Mouse (Mus musculus) embryo, embryonic 10 days (tissue): ENCODE results near the gene Cdk12.

ENCODE experiments used
- DNase-seq: peaks from one replicate; pipeline ENCODE4 v3.0.0-alpha.2; 2015; ENCODE audit warnings: low spot score

Gene Cdk12

DNA sequence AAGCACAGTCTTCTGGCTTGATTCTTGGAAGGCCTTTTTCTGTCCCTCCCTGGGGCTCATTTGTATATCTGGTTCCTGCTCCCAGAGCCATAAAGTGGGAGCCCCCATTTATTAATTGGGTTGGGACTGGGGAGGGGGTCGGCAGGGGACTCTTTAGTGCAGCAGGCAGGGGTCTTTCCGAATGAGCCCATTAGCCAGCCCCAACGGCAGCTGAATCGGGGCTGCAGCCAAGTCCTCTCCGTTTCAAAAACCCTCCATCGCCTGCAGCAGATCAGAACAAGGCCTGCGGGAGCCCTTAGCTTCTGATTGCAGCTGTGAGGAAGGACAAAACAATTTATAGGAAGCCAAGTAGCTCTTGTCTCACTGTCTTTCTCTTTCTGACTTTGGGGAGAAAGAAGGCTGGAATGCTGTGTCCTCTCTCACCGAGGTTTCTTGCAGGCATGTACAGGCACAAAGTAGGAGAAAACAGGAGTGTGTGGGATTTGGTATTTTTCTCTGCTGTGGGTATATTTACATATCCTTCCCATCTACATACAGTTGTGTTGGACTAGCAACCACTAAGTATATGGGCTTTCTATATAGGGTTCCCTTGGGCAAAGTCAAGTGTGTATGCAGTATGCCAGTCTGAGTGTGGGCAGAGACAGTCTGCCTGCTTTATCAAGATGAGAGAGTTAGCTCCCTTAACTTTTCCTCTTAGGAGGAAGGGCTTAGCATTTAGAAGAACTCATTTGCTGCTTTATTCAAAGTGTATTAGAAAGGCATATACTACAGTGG is 58.0 kb downstream of the Cdk12 start:
- DNase-seq: no peak

GRCm38 (mm10) chr11:98265039-98265438 is 62.2 kb downstream of the Cdk12 start:
- peak; percentile 82 for DNase-seq

DNA sequence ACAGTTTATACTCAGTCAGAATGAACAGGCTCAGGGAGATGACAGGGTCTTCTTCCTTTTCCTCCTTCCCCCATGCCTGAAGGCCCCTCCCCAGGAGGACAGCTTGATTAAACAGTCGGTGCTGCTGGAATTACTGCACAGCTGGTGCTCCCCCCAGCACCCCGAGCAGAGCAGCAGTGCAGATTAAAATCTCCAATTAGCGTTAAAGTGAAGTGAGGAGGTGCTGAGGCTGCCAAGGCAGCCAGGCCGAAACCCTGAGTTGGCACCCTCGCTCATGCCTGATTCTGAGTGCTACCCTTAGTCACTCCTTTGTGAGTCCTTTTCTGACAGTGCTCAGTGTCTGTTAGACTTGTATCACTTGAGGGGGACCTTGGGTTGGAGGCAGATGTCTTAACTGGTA is 63.0 kb downstream of the Cdk12 start:
- no peak for DNase-seq

DNA sequence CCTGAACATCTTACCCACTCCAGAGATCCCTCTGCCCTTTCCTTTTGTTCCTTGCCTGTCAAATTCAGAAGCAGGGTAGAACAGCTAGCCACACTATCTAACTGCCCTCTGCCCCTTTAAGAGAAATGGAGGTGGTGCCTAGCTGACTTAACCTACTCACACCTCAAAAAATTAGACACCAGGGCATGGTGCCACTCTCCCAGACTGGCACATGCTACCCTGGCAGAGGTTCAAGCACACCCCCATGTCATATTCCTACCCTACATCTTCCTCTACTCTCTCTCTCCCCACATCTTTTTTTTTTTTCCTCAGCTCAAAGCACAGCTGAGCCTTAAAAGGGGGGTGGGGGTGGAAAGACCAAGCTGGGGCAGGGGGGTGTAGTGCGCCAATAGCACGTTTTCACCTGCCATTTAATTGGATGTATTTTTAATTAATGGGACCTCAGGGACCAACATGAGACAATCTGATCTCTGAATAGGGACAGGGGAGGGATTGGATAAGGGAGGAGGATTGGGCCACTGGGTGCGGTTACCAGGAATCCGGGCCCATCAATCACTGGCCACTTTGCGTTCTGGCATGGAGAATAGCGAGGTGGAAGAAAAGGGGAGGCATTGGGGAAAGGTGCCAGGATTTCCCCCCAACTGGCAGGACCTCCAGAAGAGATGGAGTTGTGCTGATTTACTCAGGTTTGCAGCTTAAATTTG is 64.0 kb downstream of the Cdk12 start:
- DNase-seq: no peak

DNA sequence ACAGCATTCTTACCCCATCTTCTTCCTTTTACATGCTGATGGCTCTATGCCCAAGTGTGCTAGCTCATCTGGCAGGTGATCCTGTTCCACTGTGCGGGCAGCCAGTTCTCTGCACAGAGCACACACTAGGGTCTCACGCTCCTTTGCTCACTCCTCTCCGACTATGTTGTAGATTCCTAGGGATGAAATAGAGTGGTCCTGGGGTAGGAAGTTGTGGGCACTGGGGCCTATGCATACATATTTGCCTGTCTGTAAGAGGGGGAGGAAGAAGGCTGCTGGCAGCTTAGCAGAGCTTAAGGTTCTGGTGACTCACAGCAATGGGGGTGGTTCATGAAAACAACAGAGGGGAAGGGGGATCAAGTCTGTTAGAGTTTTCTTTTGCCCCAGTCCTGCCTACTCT is 67.2 kb downstream of the Cdk12 start:
- no peak for DNase-seq

DNA sequence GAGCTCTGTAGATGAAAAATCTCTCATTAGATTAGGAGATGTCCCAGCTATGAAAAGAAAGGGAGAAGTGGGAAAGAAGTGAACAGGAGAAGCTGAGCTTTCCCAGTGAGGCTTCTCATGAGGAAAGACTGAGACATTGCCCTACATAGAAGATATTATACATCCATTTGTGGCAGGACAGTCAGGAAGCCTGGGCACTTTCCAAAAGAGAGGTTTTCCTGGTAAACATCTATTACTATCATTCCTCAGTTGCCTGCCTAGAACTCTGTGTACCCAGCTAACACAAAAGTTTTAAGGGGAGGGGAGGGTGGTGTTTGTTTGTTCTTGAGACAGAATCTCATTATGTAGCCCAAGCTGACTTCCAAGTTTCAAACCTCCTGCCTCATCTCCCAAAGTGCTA is 67.6 kb downstream of the Cdk12 start:
- no peak for DNase-seq

DNA sequence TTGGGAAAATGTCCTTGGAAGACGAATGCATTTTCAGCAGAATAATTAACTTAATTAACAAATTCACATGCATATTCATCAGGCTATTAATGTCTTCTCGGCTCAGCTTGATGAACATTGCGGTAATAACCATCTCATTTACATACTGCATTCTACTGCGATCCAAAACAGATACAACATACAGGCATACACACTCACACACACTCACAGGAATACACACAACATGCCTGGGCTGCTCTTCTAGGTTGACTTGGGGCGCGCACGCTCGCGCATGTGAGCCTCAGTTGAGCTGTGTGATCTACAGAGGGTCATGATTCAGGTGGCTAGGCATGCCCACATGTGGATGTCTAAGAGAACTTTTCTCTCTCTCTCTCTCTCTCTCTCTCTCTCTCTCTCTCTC is 80.9 kb downstream of the Cdk12 start:
- DNase-seq: no peak

- peak; percentile 44 for DNase-seq
These were observed 81.4 kb downstream of the Cdk12 start for GRCm38 (mm10) chr11:98284230-98284629.

DNA sequence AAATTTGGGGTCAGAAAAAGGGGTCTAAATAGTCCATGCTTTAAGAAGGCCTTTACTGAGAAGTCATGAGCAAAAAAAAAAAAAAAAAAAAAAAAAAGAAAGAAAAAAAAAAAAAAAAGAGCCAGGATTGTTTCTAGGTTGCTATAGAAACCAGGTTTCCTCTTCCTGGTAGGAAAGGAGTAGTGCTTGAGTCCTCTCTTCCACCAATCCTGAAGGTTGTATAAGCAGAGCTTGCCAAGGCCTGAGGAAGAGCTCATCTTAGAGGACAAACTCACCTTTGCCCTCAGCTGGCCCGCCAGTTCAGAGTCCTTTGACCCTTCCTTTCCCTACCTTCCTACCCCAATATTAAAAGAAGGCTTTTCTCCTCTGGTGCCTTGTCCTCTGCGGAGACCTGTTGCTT is 82.5 kb downstream of the Cdk12 start:
- no peak for DNase-seq

DNA sequence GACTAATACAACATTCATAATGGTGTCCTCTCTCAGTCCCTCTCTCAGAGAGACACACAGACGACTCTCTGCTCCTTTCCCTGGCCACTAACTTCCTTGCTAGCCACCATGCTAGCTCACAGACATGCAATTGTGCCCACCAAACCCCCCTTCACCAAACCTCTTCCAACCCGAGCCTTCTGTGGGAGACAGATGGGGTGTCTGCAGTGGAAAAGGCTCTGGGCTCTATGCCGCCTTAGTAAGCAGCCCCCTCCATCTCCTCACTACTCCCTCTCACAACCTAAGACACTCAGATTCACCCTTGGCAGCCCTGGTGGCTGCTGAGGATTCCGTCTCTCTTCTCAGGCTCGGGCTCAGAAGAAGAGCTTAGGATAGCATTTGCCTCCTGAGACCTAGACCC is 84.7 kb downstream of the Cdk12 start:
- no peak for DNase-seq

GRCm38 (mm10) chr11:98287961-98288360 is 85.1 kb downstream of the Cdk12 start:
- no peak for DNase-seq

DNA sequence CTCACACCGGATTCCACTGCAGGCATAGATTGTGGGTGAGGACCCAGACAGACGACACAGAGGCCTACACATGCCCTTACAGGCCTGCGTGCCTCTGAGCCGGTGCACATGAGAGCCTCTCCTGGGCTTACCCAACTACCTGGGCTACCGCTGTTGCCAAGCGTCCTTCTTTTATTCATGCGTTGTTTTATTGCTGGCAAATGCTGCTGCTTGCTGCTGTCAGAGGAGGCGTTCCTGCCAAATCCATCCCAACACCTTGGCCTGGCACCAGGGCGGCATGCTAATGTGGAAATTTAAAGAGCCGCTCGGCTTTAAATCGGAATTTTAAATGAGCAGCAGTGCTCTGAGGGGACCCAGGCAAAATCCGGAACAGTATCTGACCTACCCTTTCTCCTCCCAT is 87.0 kb downstream of the Cdk12 start:
- DNase-seq: no peak

GRCm38 (mm10) chr11:98290906-98291305 is 88.0 kb downstream of the Cdk12 start:
- no peak for DNase-seq

GRCm38 (mm10) chr11:98293070-98293469 is 90.2 kb downstream of the Cdk12 start:
- DNase-seq: no peak

DNA sequence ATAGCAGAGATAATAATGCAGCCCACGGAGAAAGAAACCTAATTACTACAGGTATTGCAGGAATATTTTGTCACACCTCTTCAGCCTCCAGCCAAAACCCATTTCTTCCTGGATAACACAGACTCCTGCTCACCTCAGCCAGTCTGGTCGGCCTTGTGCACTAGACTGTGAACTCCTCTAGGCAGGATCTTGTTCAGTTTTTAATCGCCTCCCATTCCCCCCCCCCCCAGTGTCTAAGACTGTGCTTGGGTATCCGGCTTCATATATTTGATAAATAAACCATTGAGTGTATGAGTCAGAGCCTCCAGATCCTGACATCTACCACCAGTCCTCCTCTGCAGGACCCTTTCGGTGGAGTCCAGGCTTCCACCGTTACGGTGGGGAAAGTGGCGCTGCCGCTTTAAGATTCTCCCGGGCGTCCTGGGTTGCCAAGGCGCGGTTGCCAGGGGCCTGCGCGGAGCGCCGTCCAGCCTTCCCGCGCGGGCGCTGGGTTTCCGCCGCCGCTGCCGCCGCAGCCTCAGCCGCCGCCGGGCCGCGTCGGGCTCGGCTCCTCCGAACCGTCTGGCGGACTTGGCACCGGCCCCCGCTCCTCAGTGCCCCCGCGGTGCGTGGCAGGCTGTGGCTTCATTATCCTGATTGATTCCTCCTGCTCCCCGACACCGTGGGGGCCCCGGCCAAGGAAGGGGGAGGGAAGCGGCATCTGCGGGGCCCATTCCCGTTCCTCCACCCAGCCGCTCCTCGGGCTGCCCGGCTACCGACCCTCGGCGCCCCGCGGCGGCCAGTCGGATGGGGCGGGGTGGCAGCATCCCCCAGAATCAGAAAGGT is 91.5 kb downstream of the Cdk12 start:
- DNase-seq: peak; percentile 79

GRCm38 (mm10) chr11:98295013-98295585 is 92.2 kb downstream of the Cdk12 start:
- no peak for DNase-seq

DNA sequence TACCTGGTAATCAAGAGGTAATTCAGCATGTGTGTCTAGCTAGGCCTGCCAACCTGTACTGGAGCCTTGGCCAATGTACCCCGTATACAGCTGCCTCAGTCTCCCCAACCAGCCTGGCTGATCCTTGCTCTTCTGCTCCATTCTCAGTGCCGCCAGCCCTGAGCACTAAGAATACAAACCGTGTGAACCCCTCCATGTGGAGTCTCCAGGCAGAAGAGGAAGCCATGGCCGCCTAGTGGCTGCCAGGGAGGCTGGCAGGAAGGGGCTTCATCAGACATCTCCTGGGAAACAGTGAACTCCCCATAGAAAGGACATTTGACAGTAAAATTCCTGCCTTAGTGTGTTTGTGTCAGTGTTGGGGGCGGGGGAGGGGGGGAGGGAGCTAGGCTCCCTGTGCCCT is 93.4 kb downstream of the Cdk12 start:
- peak; percentile 81 for DNase-seq

DNA sequence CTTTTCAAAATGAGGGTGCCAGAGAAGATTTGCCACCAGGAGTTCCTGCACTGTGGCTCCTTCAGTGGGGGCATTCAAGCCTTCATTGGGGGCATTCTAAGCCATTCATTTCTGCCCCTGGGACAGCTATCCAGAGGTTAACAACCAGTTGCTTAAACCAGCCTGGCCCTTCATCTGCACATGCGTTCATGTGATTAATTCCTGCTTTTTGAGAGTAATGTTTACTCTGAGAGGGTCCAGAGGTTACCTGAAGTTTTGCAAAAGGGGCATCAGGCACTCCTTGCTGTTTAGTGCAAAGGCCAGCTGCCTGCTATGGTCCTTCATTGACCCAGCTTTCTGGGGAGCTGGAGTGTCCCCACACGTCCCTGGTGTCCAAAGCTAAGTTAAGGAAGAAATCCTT is 94.1 kb downstream of the Cdk12 start:
- DNase-seq: no peak

DNA sequence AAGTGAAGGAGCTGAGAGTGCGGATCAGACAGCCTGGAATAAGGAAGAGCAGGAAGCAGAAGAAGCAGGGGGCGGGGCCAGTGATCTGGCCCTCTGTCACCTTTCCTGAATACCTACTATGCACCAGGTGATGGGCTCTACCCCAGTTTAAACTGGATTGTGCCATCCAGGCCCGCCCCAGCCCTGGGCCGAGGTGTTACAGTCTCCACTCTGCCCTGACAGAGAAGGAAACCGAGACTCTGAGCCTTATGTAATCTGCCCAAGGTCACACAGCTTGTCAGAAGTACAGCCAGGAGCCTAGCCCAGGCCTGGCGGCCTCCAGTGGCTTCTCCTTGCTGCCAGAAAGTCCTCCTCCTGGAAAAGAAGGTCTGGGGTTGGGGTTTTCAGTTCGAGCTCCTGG is 94.9 kb downstream of the Cdk12 start:
- no peak for DNase-seq

DNA sequence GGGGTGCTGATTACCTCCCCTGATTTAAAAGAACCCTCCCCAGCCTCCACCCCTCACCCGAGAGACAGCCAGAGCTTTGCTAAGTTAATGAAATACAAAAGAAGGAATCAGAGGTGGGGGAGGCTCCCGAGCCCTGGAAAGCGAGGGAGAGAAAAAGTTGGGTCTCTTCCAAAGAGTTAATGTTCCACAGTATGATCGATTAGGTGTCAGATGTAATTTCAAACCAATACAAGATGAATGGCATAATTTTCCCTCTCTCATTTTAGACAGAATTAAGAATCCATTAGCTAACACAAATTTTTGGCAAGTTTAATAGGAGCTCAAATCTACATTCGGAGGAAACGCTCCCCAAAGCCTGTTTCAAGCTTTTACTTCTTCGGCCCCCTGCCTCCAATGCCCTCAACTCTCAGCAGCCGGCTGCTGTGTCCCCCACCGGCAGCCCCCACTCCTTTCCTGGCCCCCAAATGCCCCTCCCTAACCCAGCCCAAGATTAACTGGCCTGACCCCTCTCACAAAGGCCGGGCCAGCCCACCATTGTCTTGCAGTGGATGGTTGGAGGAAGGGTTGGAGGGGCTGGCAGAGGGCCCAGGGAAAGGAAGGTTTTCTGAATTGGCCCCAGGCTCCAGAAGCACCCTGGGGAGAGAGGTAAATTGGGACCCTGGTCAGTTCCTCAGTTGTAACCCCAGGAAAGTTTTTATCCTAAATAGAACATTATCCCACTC is 95.8 kb downstream of the Cdk12 start:
- peak; percentile 45 for DNase-seq

- DNase-seq: peak; percentile 89
These were observed 111.0 kb downstream of the Cdk12 start for GRCm38 (mm10) chr11:98313790-98314323.

GRCm38 (mm10) chr11:98317479-98317878 is 114.6 kb downstream of the Cdk12 start:
- DNase-seq: no peak
